Mouse (Mus musculus) spleen, postnatal 14 days (tissue): Measurements from ENCODE around the gene Scel.

Experiments
- DNase-seq, 2 experiments: peaks; one replicate each; pipeline ENCODE4 v3.0.0; 2021 to 2022; ENCODE audit warnings: low spot score in 2 of 2

Gene Scel

GRCm38 (mm10) chr14:103651106-103651505 lies 138.0 kb downstream of the Scel start:
- DNase-seq: no peak

GRCm38 (mm10) chr14:103651562-103651961 lies 138.4 kb downstream of the Scel start:
- DNase-seq: no peak

GRCm38 (mm10) chr14:103652524-103652923 lies 139.4 kb downstream of the Scel start:
- DNase-seq: no peak

GRCm38 (mm10) chr14:103653800-103654199 lies 140.7 kb downstream of the Scel start:
- DNase-seq: no peak

GRCm38 (mm10) chr14:103655448-103655847 lies 142.3 kb downstream of the Scel start:
- no peak for DNase-seq

GRCm38 (mm10) chr14:103657876-103658275 lies 144.7 kb downstream of the Scel start:
- DNase-seq: no peak
